Mouse (Mus musculus) neural tube, embryonic 12.5 days (tissue): ENCODE results near the gene Tank. TPM values are rescaled to one million over a fixed set of nuclear protein-coding genes. Genes with fewer than 3 reads are reported as not detected.

ENCODE experiments used
- ATAC-seq: fragments of 200-750 bp; cut with Nextera tagmentation; 2 replicates; pipeline ENCODE4 v1.8.0; 2017; ENCODE audit warnings: low read depth, mild to moderate bottlenecking, moderate TSS enrichment, moderate library complexity; ENCODE audit not compliant: low FRiP score
- H3K27ac ChIP-seq: fragments of 300-500 bp; sonication (generic); 2 replicates; pipeline ENCODE4 v1.5.1; 2016
- H3K27me3 ChIP-seq: fragments of 300-500 bp; sonication (generic); replicated peaks from 2 replicates; pipeline ENCODE4 v1.6.1; 2016; ENCODE audit warnings: mild to moderate bottlenecking
- H3K36me3 ChIP-seq: fragments of 300-500 bp; sonication (generic); 2 replicates; pipeline ENCODE4 v1.6.1; 2016; ENCODE audit warnings: mild to moderate bottlenecking
- H3K4me1 ChIP-seq: fragments of 300-500 bp; sonication (generic); 2 replicates; pipeline ENCODE4 v1.6.1; 2016
- H3K4me2 ChIP-seq: fragments of 300-500 bp; sonication (generic); replicated peaks from 2 replicates; pipeline ENCODE4 v1.6.1; 2016; ENCODE audit warnings: mild to moderate bottlenecking
- H3K4me3 ChIP-seq: fragments of 300-500 bp; sonication (generic); 2 replicates; pipeline ENCODE4 v1.5.1; 2016
- H3K9ac ChIP-seq: fragments of 300-500 bp; sonication (generic); 2 replicates; pipeline ENCODE4 v1.6.1; 2016; ENCODE audit warnings: mild to moderate bottlenecking
- H3K9me3 ChIP-seq: fragments of 300-500 bp; sonication (generic); 2 replicates; pipeline ENCODE4 v1.6.1; 2016; ENCODE audit warnings: mild to moderate bottlenecking
- WGBS: fragments of 180-500 bp; shearing (Covaris S2); methylation state at CpG from one replicate; pipeline ENCODE4 v1.1.7; 2016; 5-methylcytosine and 5-hydroxymethylcytosine counted together
- polyA plus RNA-seq: library from polyadenylated mRNA; unstranded; fragments of >200 nt; fragmentation: Nextera tagmentation; extraction: Ambion mirVana; gene quantifications from 2 replicates; pipeline ENCODE4 v1.2.1, GENCODE M21; 2016

Tank gene
- polyA plus RNA-seq, 1 experiment from 2014 or later, result 29.8 TPM

DNA sequence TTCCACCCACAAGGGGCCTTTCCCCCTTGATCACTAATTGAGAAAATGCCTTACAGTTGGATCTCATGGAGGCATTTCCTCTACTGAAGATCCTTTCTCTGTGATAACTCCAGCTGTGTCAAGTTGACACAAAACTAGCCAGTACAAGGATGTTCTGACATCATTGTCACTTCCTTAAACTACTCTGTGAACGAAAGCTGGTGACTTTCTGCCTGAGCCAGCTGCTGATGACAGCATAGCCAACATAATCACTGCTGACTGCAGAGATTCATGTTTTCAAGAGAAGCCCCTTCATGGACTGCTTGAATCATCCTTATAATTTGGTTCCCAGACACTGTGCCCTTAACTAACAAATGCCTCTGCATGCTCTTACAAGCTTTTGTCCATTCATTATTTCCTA is 7.1 kb downstream of the Tank start:
- no peak overlapping the region for H3K4me3 ChIP-seq
- 86% methylated on average over 1 of the region's 1 CpGs for WGBS
- H3K4me1 ChIP-seq, result no peaks in the 10 kb centered on the region
- H3K27me3 ChIP-seq, result no peaks in the 10 kb centered on the region
- no peak for ATAC-seq
- no peak overlapping the region for H3K27ac ChIP-seq
- no peaks in the 10 kb centered on the region for H3K36me3 ChIP-seq
- H3K4me2 ChIP-seq, result no peak overlapping the region
- H3K9ac ChIP-seq, result no peak overlapping the region
- H3K9me3 ChIP-seq, result no peaks in the 10 kb centered on the region

DNA sequence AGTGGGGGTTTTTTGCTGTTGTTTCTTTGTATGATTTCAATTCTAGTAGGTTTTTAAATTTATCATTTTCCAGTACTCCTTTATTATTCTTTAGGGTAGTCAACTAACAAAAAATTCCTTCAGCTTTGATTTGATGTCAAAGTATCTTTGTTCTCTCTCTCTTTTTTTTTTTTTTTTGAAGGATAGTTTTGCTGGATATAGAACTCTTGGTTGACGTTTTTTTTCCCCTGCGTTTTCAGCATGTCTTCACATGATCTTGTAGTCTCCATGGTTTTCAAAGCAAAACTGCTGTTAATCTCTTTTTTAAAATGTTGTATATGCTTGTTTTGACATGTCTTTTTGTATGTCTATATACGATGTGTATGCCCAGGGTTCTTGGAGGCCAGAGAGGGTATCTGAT is 7.8 kb downstream of the Tank start:
- Histone ChIP-seq H3K4me1 (no peaks in the 10 kb centered on the region), H3K36me3 (no peaks in the 10 kb centered on the region), H3K9ac (no peak overlapping the region), H3K4me2 (no peak overlapping the region), H3K9me3 (no peaks in the 10 kb centered on the region), H3K4me3 (no peak overlapping the region), H3K27ac (no peak overlapping the region), H3K27me3 (no peaks in the 10 kb centered on the region)
- 92% methylated on average over 3 of the region's 3 CpGs for WGBS
- ATAC-seq, result no peak

DNA sequence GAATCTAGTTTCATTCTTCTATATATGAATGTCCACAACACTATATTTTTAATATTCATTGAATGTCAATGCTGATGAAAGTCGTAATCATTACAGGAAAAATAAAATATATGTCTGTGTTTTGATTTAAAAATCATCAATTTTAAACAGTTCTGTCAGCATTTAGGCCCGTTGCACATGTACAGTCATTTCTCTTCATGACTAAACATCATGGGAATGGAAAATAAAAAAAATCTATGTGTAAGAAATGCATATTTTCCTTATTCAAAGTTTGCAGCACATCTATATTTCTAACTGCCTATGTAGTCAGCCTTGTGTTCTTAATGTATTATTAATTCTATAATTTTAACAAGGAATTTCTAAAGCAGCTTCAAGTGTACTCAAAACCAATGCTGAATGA is 12.4 kb downstream of the Tank start:
- no peak overlapping the region for H3K4me2 ChIP-seq
- 91% methylated on average over 2 of the region's 2 CpGs for WGBS
- no peak overlapping the region for H3K4me3 ChIP-seq
- no peak overlapping the region for H3K27ac ChIP-seq
- peaks cover 2% of the 10 kb centered on the region; the same call in 1 of the 2 replicates for H3K4me1 ChIP-seq
- no peak for ATAC-seq
- H3K9me3 ChIP-seq, result no peaks in the 10 kb centered on the region
- no peaks in the 10 kb centered on the region for H3K27me3 ChIP-seq
- no peaks in the 10 kb centered on the region for H3K36me3 ChIP-seq
- H3K9ac ChIP-seq, result no peak overlapping the region

DNA sequence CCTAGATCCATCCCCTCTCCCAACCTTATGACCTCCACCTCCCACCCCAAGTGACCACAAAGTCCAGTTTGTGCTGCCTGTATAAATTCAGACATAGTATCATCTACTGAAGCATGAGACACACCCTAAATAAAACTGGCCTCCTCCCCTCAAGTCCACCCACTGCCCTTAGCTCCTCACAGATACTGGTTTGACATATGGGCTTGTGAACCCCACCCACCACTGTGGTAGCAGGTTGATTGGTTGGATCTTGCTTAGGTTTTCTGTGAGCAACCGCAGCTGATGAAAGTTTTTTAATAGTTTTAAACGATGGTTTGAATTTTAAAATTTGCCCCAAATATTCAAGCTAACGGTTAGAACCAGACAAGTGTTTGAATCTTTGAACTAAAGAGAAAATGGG is 13.7 kb downstream of the Tank start:
- H3K9ac ChIP-seq, result no peak overlapping the region
- no peak overlapping the region for H3K27ac ChIP-seq
- no peak for ATAC-seq
- 94% methylated on average over 3 of the region's 3 CpGs for WGBS
- peaks cover 2% of the 10 kb centered on the region; the same call in 1 of the 2 replicates for H3K4me1 ChIP-seq
- no peak overlapping the region for H3K4me3 ChIP-seq
- H3K36me3 ChIP-seq, result no peaks in the 10 kb centered on the region
- H3K9me3 ChIP-seq, result no peaks in the 10 kb centered on the region
- no peaks in the 10 kb centered on the region for H3K27me3 ChIP-seq
- no peak overlapping the region for H3K4me2 ChIP-seq

DNA sequence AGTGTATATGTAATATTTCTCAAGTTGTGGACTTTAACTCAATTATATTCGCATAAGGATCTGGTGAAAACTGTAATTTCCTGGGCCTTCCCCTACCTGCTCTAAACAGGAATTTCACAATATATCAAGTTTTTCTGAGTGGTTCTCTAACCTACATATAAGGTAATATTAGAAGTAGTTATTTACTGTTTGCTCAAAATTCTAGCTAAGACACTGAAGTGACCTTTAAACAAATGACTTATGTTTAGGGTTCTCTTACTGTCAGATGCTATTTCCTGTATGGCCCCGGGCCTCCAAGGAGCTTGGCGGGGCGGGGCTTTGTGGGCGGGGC is 14.3 kb downstream of the Tank start:
- Histone ChIP-seq H3K9me3 (no peaks in the 10 kb centered on the region), H3K4me1 (peaks cover 2% of the 10 kb centered on the region; the same call in 1 of the 2 replicates), H3K9ac (no peak overlapping the region), H3K27me3 (no peaks in the 10 kb centered on the region), H3K27ac (no peak overlapping the region), H3K36me3 (no peaks in the 10 kb centered on the region), H3K4me3 (peak overlapping the region; percentile 78), H3K4me2 (peak overlapping the region; percentile 70)
- no peak; the same call in 1 of the 2 replicates for ATAC-seq
- WGBS, result 17% methylated on average over 5 of the region's 5 CpGs

DNA sequence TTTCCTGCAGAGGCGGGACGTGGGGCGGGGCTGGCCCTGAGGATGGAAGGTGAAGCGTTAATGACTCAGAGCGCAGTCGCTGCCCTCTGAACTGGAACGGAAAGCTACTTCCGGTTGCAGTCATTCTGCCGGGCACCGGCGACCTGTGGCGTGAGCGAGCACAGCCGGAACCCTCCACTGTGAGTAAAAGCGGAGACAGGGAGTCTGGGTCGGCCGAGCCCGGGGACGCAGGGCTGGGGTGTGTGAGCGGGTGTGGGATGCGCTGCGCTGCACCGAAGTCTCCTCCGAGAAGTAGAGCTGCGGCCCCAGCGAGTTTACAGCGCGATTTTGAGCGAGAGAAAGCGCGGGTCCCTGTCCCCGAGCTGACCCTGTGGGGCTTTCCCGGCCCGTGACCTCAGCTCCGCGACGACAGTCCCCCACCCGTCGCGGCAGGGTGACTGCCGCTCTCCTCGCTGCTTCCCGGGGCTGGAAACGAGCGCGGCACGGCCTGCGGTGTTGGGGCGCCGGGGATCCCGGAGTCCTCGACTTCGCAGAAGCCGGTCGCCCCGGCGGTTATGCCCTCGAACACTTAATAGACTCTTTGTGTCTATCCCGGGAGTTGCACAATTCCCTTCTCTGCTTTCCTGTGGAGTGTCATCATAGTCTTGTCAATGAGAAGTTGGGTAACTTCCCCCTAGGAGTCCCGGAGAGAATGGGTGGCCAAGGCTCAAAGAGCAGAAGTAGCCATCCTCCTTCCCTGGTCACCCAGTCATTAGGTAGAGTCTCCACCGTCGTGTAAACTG is 14.8 kb downstream of the Tank start:
- H3K36me3 ChIP-seq, result no peaks in the 10 kb centered on the region
- peak overlapping the region; percentile 78 for H3K4me3 ChIP-seq
- H3K4me2 ChIP-seq, result peak overlapping the region; percentile 70
- H3K4me1 ChIP-seq, result peaks cover 2% of the 10 kb centered on the region; the same call in 1 of the 2 replicates
- no peaks in the 10 kb centered on the region for H3K27me3 ChIP-seq
- under 1% methylated on average over 62 of the region's 62 CpGs for WGBS
- H3K9me3 ChIP-seq, result no peaks in the 10 kb centered on the region
- peak overlapping the region; percentile 77 for H3K9ac ChIP-seq
- ATAC-seq, result peak; percentile 97
- peak overlapping the region; percentile 42 for H3K27ac ChIP-seq

DNA sequence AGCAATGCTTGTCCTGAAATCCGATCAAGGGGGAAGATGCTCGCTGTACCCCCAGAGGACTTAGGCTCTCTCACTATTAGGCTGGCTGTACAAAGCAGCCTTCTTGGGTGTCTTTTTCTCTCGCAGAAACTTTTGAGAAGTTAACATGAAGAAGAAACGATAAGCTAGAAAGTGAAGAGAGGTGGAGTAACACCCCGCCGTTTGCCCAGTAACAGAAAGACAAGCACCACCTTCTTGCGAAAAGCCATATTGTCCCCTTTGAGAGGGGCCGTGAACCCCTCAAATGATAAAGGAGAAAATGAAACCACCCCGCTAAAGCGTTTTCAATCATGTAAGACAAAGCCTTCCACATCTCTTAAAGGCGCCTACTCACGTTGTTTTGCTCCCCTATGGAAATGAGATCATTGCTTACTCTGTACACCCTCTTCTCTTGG is 15.5 kb downstream of the Tank start:
- H3K27me3 ChIP-seq, result no peaks in the 10 kb centered on the region
- H3K4me3 ChIP-seq, result peak overlapping the region; percentile 78
- 2% methylated on average over 12 of the region's 12 CpGs for WGBS
- no peaks in the 10 kb centered on the region for H3K9me3 ChIP-seq
- H3K4me2 ChIP-seq, result peak overlapping the region; percentile 70
- peak overlapping the region; percentile 42; the same call in 1 of the 2 replicates for H3K27ac ChIP-seq
- ATAC-seq, result no peak
- H3K9ac ChIP-seq, result peak overlapping the region; percentile 77
- H3K4me1 ChIP-seq, result peaks cover 2% of the 10 kb centered on the region; the same call in 1 of the 2 replicates
- no peaks in the 10 kb centered on the region for H3K36me3 ChIP-seq

DNA sequence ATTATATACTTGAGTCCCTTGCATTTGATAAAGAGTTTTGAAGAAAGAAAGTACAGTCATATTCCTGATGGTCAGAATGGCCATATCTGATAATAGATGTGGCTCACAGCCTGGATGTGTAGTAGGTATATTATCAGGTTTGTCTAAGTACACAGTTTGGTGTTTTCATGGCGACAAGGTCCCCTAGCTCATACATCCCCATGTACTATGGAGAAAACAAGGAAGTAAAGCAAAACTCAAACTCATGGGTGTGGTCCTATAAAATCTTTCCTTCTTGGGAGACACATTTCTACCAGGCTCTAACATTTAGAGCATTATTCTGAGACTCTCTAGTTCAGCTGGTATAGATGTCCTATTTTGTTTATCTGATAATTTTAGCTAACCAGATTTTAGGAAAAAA is 21.3 kb downstream of the Tank start:
- H3K27me3 ChIP-seq, result no peaks in the 10 kb centered on the region

DNA sequence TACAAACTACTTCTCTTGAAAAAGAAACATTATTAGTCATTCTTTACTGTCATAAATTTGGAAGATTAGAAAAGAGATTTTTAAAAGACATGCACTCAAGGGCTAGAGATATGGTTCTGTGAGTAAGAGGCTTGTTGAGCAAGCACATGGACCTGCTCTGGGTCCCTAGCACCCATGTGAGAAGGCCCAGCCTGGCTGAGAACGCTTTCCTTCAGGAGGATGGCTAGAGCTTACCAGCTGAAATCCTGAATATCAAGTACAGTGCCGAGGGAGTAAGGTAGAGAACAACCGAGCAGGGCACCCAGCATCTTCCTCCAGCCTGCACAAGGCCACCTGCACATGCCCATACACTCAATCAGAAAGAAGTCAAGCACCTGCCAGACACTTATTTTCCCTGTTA is 25.1 kb downstream of the Tank start:
- Histone ChIP-seq H3K27me3 (no peaks in the 10 kb centered on the region), H3K27ac (no peak overlapping the region), H3K4me3 (no peak overlapping the region), H3K9ac (no peak overlapping the region), H3K36me3 (no peaks in the 10 kb centered on the region), H3K4me1 (no peaks in the 10 kb centered on the region), H3K4me2 (no peak overlapping the region), H3K9me3 (no peaks in the 10 kb centered on the region)
- ATAC-seq, result no peak
- WGBS, result 83% methylated on average over 3 of the region's 3 CpGs

More for the DNA sequence above, 21.3 kb downstream of the Tank start:
- Histone ChIP-seq H3K27ac (no peak overlapping the region), H3K9me3 (no peaks in the 10 kb centered on the region), H3K4me1 (peaks cover under 1% of the 10 kb centered on the region; the same call in 1 of the 2 replicates), H3K36me3 (no peaks in the 10 kb centered on the region), H3K9ac (no peak overlapping the region), H3K4me3 (no peak overlapping the region), H3K4me2 (no peak overlapping the region)
- 94% methylated on average over 1 of the region's 1 CpGs for WGBS
- ATAC-seq, result no peak

DNA sequence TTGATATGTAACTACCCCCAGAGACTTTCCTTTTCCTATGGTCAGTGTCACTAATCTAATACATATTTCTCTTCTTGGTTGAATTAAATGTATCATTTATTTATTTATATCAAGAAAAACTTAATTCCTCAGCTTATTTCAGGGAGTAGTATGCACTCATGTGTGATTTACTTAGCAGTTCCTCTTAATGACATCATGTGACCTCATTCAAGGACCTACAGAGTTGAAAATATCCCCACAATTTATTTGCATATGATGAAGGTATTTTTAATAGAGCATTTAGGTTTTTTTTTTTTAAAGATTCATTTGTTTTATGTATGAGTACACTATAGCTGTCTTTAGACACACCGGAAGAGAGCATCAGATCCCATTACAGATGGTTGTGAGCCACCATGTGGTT is 28.6 kb downstream of the Tank start:
- 96% methylated on average over 1 of the region's 1 CpGs for WGBS
- Histone ChIP-seq H3K9ac (no peak overlapping the region), H3K4me2 (no peak overlapping the region), H3K4me1 (no peaks in the 10 kb centered on the region), H3K27ac (no peak overlapping the region), H3K9me3 (no peaks in the 10 kb centered on the region), H3K36me3 (0 out of 2 replicates have a peak, but pooled peaks cover 6% of the 10 kb centered on the region), H3K4me3 (no peak overlapping the region), H3K27me3 (no peaks in the 10 kb centered on the region)
- no peak for ATAC-seq

DNA sequence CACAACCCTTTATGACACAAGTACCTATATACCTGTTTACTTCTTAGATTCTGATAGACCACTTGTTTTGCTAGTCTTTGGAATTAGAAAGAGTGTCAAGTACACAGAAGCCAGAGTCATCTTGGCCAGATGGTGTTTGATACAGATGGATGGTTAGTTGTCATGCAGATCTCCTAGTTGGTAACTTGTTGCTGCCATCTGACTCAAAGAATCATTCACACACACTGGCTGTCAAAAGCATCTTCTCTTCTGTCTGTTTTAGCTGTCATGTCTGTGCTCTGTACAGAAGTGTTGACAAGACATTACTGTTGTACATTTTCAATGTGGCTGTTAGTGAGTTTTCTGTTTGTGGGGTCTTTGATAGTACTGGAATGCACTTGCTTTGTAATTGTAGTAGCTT is 45.6 kb downstream of the Tank start:
- H3K4me1 ChIP-seq, result no peaks in the 10 kb centered on the region
- H3K4me2 ChIP-seq, result no peak overlapping the region
- no peak overlapping the region for H3K9ac ChIP-seq
- no peak overlapping the region for H3K27ac ChIP-seq
- no peak for ATAC-seq
- 0 out of 2 replicates have a peak, but pooled peaks cover 3% of the 10 kb centered on the region for H3K9me3 ChIP-seq
- H3K36me3 ChIP-seq, result peaks cover 15% of the 10 kb centered on the region
- H3K27me3 ChIP-seq, result no peaks in the 10 kb centered on the region
- no peak overlapping the region for H3K4me3 ChIP-seq

DNA sequence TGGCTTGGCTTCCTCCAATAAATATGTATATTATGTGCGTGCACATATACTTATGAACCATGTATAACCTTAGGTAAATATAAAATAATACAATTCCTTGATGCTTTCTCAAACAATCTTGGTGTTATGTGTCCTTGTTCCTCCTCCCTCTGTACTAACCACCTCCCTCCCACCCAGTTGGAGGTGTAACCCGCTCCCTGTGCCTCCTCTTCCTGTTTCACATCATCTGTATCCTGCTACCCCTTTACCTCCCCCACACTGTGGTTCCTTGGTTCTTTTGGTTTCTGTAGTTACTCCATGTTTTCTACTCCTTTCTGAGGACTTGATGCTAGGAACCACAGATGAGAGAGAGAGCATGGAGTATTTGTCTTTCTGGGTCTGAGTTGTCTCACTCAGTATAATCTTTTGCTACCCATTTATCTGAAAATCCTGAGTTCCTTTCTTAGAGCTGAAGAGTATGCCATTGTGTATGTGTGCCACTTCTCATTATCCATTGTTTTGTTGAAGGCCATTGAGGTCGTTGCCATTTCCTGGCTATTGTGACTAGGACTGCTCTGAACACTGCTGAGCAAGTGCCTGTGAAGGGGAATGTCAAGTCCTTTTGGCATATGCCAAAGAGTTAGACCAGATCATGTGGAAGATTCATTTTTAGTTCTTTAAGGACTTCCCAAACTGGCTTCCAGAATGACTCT is 52.6 kb downstream of the Tank start:
- WGBS, result 80% methylated on average over 3 of the region's 3 CpGs
- Histone ChIP-seq H3K9me3 (no peaks in the 10 kb centered on the region), H3K27me3 (no peaks in the 10 kb centered on the region), H3K9ac (no peak overlapping the region), H3K4me2 (no peak overlapping the region), H3K4me3 (no peak overlapping the region), H3K4me1 (no peaks in the 10 kb centered on the region), H3K27ac (no peak overlapping the region), H3K36me3 (peaks cover 3% of the 10 kb centered on the region; the same call in 1 of the 2 replicates)
- ATAC-seq, result no peak
